Mouse (Mus musculus) liver, embryonic 16.5 days (tissue): ENCODE data around the gene Myo1f. TPM values are rescaled to one million over a fixed set of nuclear protein-coding genes. Genes with fewer than 3 reads are reported as not detected.

ENCODE experiments used
- ATAC-seq: fragments of 200-750 bp; cut with Nextera tagmentation; 2 replicates; pipeline ENCODE4 v1.8.0; 2017; ENCODE audit warnings: low read depth, mild to moderate bottlenecking, moderate number of reproducible peaks, moderate library complexity
- H3K27ac ChIP-seq: fragments of 300-500 bp; sonication (generic); 2 replicates; pipeline ENCODE4 v1.5.1; 2014; ENCODE audit warnings: mild to moderate bottlenecking, low read length
- H3K27me3 ChIP-seq: fragments of 300-500 bp; sonication (generic); 2 replicates; pipeline ENCODE4 v1.6.1; 2014; ENCODE audit warnings: low read depth, low read length, mixed read lengths; ENCODE audit not compliant: control insufficient read depth, insufficient read depth
- H3K36me3 ChIP-seq: fragments of 300-500 bp; sonication (generic); 2 replicates; pipeline ENCODE4 v1.6.1; 2014; ENCODE audit warnings: mild to moderate bottlenecking; ENCODE audit not compliant: control insufficient read depth, insufficient read depth
- H3K4me1 ChIP-seq: fragments of 300-500 bp; sonication (generic); 2 replicates; pipeline ENCODE4 v1.6.1; 2014; ENCODE audit warnings: low read depth, low read length, mixed read lengths; ENCODE audit not compliant: control insufficient read depth
- H3K4me2 ChIP-seq: fragments of 300-500 bp; sonication (generic); 2 replicates; pipeline ENCODE4 v1.6.1; 2014; ENCODE audit warnings: low read depth, low read length, mixed read lengths
- H3K4me3 ChIP-seq: fragments of 300-500 bp; sonication (generic); 2 replicates; pipeline ENCODE4 v1.5.1; 2014; ENCODE audit warnings: low read depth, mild to moderate bottlenecking, low read length
- H3K9ac ChIP-seq: fragments of 300-500 bp; sonication (generic); 2 replicates; pipeline ENCODE4 v1.6.1; 2014; ENCODE audit warnings: low read depth, low read length
- H3K9me3 ChIP-seq: fragments of 300-500 bp; sonication (generic); replicated peaks from 2 replicates; pipeline ENCODE4 v1.6.1; 2016; ENCODE audit warnings: low read length; ENCODE audit not compliant: control insufficient read depth
- WGBS: fragments of 180-500 bp; shearing (Covaris S2); extraction: QIAGEN DNeasy Blood & Tissue Kit; methylation state at CpG from one replicate; pipeline ENCODE4 v1.1.7; 2014; ENCODE audit not compliant: insufficient replicate concordance; 5-methylcytosine and 5-hydroxymethylcytosine counted together
- polyA plus RNA-seq: library from polyadenylated mRNA; unstranded; fragments of >200 nt; fragmentation: Nextera tagmentation; extraction: Ambion mirVana; gene quantifications from 2 replicates; pipeline ENCODE4 v1.2.1, GENCODE M21; 2015

The Myo1f gene
- 11.2 and 12.7 TPM in 2 replicates for polyA plus RNA-seq

DNA sequence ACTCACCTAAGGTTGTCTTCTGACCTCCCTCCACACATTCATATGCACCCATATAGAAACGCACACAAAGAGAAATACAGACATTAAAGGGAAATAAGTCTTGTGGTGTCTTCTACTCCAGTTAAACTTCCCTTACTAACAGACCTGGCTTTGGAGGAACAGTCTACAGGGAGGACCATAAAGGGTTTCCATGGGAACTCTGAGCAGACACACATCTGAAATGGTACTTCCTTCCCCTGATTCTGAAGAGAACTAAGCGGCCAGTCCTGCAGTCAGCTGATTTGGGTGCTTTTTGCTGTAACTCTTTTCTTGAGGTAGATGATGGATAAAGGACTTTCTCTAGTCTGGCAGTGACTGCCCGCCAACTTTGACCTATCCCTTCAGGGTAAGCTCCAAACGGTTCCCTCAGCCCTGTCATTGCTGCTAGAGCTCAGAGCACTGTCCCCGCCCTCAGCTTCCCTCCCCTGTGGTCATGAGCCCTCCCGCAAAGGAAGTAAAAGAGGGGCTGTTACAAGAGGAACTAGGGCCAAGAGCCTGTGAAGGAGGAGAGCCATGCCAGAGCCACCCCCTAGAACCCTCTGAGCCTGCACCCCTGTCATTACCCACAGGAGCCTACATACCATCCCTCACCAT lies at the start of gene Myo1f:
TSS of gene Myo1f (plus strand) at position 485 of the 633 bp plus-strand sequence.
- H3K4me1 ChIP-seq: no peaks in the 10 kb centered on the region
- peak; percentile 45 for ATAC-seq
- H3K4me2 ChIP-seq: no peak within 1 kb of the TSS; the same call in 1 of the 2 replicates
- no peak within 1 kb of the TSS for H3K27ac ChIP-seq
- no peaks in the 10 kb centered on the region for H3K9me3 ChIP-seq
- 12% methylated on average over 6 of the region's 6 CpGs for WGBS
- no peaks in the 10 kb centered on the region for H3K27me3 ChIP-seq
- no peaks in the 10 kb centered on the region for H3K36me3 ChIP-seq
- peak within 1 kb of the TSS; percentile 36 for H3K4me3 ChIP-seq
- H3K9ac ChIP-seq: no peak within 1 kb of the TSS

DNA sequence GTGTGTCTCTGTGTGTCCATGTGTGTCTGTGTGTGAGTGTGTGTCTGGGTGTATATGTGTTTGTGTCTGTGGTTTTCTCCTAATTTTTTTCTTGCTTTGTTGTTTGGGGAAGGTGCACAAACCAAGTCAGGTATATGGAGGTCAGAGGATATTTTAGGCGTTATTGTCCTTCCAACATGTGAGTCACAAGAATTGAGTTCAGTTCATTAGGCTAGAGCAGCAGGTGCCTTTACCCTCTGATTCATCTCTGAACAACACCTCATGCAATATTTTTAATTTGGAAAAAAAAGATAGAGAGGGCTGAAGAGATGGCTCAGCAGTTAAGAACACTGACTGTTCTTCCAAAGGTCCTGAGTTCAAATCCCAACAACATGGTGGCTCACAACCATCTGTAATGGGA lies 47.1 kb upstream of the Myo1f start:
- ATAC-seq: no peak
- H3K27ac ChIP-seq: no peak overlapping the region
- no peaks in the 10 kb centered on the region; the same call in 1 of the 2 replicates for H3K4me1 ChIP-seq
- H3K9ac ChIP-seq: no peak overlapping the region
- no peaks in the 10 kb centered on the region for H3K9me3 ChIP-seq
- H3K4me2 ChIP-seq: no peak overlapping the region
- H3K36me3 ChIP-seq: no peaks in the 10 kb centered on the region
- no peaks in the 10 kb centered on the region for H3K27me3 ChIP-seq
- WGBS: 64% methylated on average over 1 of the region's 1 CpGs
- no peak overlapping the region for H3K4me3 ChIP-seq

DNA sequence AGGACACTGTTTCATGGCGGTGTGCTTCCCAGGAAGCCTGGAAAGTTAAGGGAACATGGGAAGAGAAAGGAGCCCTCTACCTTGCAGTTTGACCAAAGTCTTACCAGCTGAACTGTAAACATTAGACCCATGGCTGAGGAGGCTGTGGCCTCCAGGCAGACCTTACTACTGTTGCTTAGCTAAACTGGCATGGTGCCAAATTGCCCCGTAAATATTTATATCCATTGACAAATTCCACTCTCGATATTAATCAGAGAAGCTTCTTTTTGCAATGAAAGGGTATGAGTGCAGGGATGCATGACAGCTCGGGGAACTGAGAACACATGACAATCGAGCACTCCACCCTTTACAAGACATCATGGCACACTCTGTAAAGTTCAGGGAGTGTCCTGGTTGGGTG lies 45.3 kb upstream of the Myo1f start:
- H3K4me2 ChIP-seq: no peak overlapping the region
- no peaks in the 10 kb centered on the region for H3K36me3 ChIP-seq
- H3K9me3 ChIP-seq: no peaks in the 10 kb centered on the region
- no peak overlapping the region for H3K9ac ChIP-seq
- 59% methylated on average over 5 of the region's 5 CpGs for WGBS
- H3K4me3 ChIP-seq: no peak overlapping the region
- no peaks in the 10 kb centered on the region for H3K4me1 ChIP-seq
- H3K27ac ChIP-seq: no peak overlapping the region
- H3K27me3 ChIP-seq: no peaks in the 10 kb centered on the region
- no peak for ATAC-seq

DNA sequence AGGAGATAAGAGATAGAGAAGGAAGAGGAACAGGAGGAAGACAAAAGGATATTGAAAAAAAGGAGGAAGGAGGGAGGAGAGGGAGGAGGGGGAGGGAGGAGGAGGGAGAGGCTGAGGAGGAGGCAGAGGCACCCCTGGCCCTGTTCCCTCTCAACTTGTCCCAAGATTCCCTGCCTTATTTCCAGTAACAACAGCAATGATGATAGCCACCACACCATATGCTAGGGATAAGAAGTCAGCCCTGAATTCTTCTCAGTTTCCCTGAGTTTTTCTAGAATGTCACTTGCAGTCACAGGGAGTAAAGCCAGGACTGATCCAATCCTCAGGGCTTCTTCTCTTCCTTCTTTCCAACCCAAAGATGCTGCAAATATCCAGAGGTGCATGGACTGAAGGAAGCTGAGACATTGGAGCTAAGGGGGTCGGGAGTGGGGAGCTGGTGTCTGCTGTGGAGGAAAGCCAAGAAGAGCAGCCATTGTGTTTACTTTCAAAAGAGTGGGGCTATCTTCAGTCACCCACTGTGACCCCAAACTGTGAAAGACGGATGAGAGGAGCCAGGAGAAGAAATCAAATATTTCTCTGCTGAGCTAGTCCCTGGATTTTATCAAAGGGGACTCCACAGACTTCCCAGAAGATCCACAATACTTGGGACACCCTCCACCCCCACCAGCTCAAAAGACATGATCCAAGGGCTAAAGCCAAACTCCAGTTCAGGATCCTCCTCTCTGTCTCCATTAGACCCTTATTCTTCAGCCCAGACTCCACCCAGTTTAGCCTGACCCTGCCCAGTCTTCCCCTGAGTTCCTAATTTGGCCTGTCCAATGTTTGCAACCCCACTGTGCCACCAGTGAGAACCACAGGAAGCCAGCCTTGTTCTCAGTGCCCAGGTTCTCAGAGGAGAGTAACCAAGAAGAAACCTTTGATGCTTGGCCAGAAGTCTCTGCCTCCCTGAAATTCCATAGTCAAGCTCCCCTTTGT lies 42.8 kb upstream of the Myo1f start:
- 29% methylated on average over 2 of the region's 2 CpGs for WGBS
- Histone ChIP-seq H3K4me1 (no peaks in the 10 kb centered on the region), H3K27ac (no peak overlapping the region)

DNA sequence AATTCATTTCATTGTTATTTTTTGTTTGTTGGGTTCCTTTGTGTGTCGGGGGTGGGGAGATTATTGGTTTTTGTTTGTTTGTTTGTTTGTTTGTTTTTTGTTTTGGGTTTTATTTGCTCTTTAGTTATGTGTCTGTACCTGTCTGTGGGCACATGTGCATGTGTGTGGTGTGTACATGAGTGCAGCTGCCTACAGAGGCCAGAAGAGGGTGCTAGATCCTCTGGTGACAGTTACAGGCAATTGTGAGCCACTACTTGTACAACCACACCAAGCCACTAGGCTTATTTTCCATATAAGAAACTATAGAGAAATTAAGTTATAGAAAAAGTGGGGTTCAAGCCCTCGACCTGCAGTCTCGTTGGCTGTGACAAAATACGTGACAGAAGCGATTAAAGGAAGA lies 41.6 kb upstream of the Myo1f start:
- Histone ChIP-seq H3K27ac (no peak overlapping the region), H3K9ac (no peak overlapping the region), H3K27me3 (no peaks in the 10 kb centered on the region), H3K4me2 (no peak overlapping the region), H3K4me1 (no peaks in the 10 kb centered on the region), H3K36me3 (no peaks in the 10 kb centered on the region), H3K9me3 (no peaks in the 10 kb centered on the region), H3K4me3 (no peak overlapping the region)
- 67% methylated on average over 5 of the region's 5 CpGs for WGBS
- ATAC-seq: no peak

More for the DNA sequence above, 42.8 kb upstream of the Myo1f start:
- ATAC-seq: no peak
- Histone ChIP-seq H3K4me2 (no peak overlapping the region), H3K36me3 (no peaks in the 10 kb centered on the region), H3K9ac (no peak overlapping the region), H3K9me3 (no peaks in the 10 kb centered on the region), H3K27me3 (no peaks in the 10 kb centered on the region), H3K4me3 (no peak overlapping the region)

DNA sequence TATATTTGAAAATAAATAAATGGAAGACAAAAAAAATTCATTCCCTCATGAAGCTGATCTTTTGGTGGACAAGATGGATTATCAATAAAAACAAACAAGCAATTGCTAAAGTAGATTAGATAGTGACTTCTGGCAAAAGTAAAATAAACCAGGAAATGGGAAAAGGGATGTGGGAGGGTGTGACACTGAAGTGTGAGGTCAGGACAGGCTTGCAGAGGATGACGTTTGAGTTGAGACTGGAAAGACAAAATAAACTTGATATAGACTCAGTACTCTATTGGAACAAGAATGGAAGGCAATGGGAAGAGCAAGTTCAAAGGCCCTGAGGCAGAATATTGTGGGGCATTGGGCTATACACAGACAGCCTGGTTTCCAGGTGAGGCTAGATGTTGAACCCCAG lies 35.1 kb upstream of the Myo1f start:
- peaks cover 7% of the 10 kb centered on the region for H3K4me1 ChIP-seq
- no peaks in the 10 kb centered on the region for H3K9me3 ChIP-seq
- H3K27me3 ChIP-seq: no peaks in the 10 kb centered on the region
- no peak overlapping the region for H3K4me3 ChIP-seq
- H3K36me3 ChIP-seq: no peaks in the 10 kb centered on the region
- H3K27ac ChIP-seq: no peak overlapping the region
- no peak for ATAC-seq
- WGBS: 28% methylated on average over 1 of the region's 1 CpGs
- no peak overlapping the region for H3K9ac ChIP-seq
- H3K4me2 ChIP-seq: no peak overlapping the region

DNA sequence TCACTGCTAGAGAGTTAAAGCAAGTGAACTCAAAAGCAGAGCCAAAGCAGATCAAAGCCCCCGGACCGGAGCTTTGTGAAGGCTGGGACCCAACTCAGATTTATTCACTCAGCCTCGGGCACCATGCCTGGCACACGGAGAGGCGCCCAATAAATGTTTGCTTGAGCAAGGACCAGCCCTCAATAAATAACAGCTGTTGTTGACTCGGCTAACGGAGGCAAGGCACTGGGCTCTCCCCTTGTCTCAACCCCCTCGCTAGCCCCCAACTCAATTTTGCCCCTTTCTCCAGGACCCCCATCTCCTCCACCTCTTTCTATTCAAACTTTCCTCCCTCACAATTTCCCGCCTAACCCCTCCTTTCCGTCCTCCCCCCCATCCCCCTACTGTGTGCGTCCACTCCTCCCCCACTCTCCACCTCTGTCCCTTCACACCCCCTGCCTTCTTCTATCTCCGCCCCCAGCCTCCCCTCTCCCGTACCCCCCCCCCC lies 32.0 kb upstream of the Myo1f start:
- WGBS: 13% methylated on average over 11 of the region's 13 CpGs
- H3K27me3 ChIP-seq: no peaks in the 10 kb centered on the region
- peak overlapping the region; percentile 54 for H3K4me2 ChIP-seq
- H3K4me3 ChIP-seq: peak overlapping the region; percentile 58
- no peak overlapping the region for H3K27ac ChIP-seq
- H3K4me1 ChIP-seq: peaks cover 7% of the 10 kb centered on the region
- no peaks in the 10 kb centered on the region for H3K36me3 ChIP-seq
- peak; percentile 41; the same call in 1 of the 2 replicates for ATAC-seq
- H3K9me3 ChIP-seq: no peaks in the 10 kb centered on the region
- H3K9ac ChIP-seq: peak overlapping the region; percentile 53; the same call in 1 of the 2 replicates

DNA sequence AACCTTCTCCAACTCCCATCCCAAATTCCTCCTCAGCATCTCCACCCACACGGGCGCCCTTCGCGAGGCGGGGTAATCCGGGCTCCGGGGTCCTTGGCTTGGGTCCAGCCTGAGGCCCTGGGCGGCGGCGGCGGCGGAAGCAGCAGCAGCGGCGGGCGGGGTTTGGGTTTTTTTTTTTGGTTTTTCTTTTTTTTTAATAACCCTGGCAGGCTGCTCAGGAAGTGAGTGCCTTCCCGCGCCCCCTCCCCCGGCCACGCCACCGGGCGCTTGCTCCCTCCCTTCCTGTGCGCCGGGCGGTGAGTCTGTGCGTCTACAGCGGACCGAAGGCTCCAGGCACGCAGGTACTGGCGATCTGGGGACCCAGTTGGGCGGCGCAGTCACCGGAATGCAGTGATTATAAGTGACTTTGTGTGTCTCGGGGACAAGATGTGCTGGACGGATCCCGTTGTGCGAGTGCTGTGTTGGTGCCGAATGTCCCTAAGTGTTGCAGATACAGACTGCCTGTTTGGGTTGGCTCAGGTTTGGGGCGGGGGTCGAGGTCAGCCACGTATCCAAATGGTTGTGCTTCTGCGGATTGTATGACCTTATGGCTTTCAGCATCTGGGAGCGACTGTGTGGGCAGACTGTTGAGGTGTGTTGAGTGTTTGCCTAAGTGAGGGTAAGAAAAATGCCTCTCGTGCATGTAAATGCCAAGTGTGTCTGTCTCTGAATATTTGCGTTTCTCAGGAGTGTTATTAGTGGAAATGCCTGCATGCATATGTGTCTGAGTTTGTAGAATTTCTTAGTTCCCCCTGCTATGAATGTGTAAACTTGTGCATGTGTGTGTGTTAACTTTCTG lies 31.4 kb upstream of the Myo1f start, which contains the start of gene Adamts10:
TSS of gene Adamts10 (plus strand) at position 287 of the 838 bp plus-strand sequence.
- peak within 1 kb of the TSS; percentile 58 for H3K4me3 ChIP-seq
- H3K4me2 ChIP-seq: peak within 1 kb of the TSS; percentile 54
- peak within 1 kb of the TSS; percentile 53 for H3K9ac ChIP-seq
- no peak within 1 kb of the TSS for H3K27ac ChIP-seq
- H3K36me3 ChIP-seq: no peaks in the 10 kb centered on the region
- H3K9me3 ChIP-seq: no peaks in the 10 kb centered on the region
- under 1% methylated on average over 37 of the region's 44 CpGs for WGBS
- peaks cover 7% of the 10 kb centered on the region for H3K4me1 ChIP-seq
- no peaks in the 10 kb centered on the region for H3K27me3 ChIP-seq
- ATAC-seq: peak; percentile 64; the same call in 1 of the 2 replicates
